Mouse (Mus musculus): ENCODE results near the gene Gm17677.

Gene Gm17677

GRCm38 (mm10) chr9:35740749-35741148 is at the start of gene Gm17677:
Gm17677 (plus strand) TSS chr9:35741049.
- no peak for DNase-seq (ENCODE audit: low spot score in 2 of 2)

- DNase-seq (ENCODE audit: low spot score in 2 of 2): no peak
Measured at GRCm38 (mm10) chr9:35691924-35692323, 48.9 kb upstream of the Gm17677 start.

- DNase-seq (ENCODE audit: low spot score in 2 of 2): no peak
Measured at GRCm38 (mm10) chr9:35707265-35707664, 33.6 kb upstream of the Gm17677 start.

DNA sequence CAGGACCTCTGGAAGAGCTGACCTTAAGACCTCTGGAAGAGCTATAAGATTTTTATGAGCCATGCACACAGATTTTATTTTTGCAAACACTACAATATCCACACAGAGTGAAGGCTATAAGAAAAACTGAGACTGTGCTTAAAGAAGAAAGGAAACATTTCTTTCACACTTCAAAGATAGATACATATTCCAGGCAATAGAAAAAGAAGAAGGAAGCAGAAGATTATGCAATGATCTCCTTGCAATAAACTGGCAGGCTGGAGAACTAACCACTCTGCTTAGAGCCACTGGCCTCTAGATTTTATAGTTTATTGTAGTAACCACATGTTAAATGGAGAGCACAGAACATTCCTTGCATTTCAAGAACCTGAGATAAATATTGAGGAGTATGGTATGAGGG is 16.0 kb downstream of the Gm17677 start:
- no peak for DNase-seq (ENCODE audit: low spot score in 2 of 2)

GRCm38 (mm10) chr9:35778009-35778408 is 37.2 kb downstream of the Gm17677 start, which contains the start of gene Gm17727:
Gm17727 (minus strand) TSS chr9:35778109.
- no peak for DNase-seq (ENCODE audit: low spot score in 2 of 2)

- no peak for DNase-seq (ENCODE audit: low spot score in 2 of 2)
Measured at GRCm38 (mm10) chr9:35790001-35790400, 49.2 kb downstream of the Gm17677 start, which contains the start of the genes Gm27235 and D730048I06Rik. Gm27235 (minus strand) TSS chr9:35790101. D730048I06Rik (minus strand) TSS chr9:35790112.
